Mouse (Mus musculus) myocyte (in vitro differentiated cells): ENCODE measurements around the gene Slc25a17. TPM values are rescaled to one million over a fixed set of nuclear protein-coding genes. Genes with fewer than 3 reads are reported as not detected.

Experiments used
- H3K27me3 ChIP-seq: one replicate; pipeline ENCODE4 v1.6.1; 2011; ENCODE audit not compliant: control insufficient read depth, insufficient read depth, insufficient read length
- H3K36me3 ChIP-seq: one replicate; pipeline ENCODE4 v1.6.1; 2011; ENCODE audit not compliant: control insufficient read depth, insufficient read depth
- H3K4me2 ChIP-seq: one replicate; pipeline ENCODE4 v1.6.1; 2011; ENCODE audit warnings: low read depth, control low read depth
- H3K4me3 ChIP-seq: one replicate; pipeline ENCODE4 v1.5.1; 2011; ENCODE audit warnings: mild to moderate bottlenecking, control low read depth, moderate library complexity
- H3K79me2 ChIP-seq: one replicate; pipeline ENCODE4 v1.6.1; 2011; ENCODE audit not compliant: control insufficient read depth, insufficient read depth
- H3ac ChIP-seq: one replicate; pipeline ENCODE4 v1.6.1; 2011; ENCODE audit not compliant: control insufficient read depth, insufficient read length
- CEBPB ChIP-seq: IDR thresholded peaks from 2 replicates; pipeline ENCODE4 v1.6.1; 2011; ENCODE audit warnings: mild to moderate bottlenecking, moderate library complexity; ENCODE audit not compliant: poor library complexity, insufficient read depth, severe bottlenecking
- E2F4 ChIP-seq: IDR thresholded peaks from one replicate; pipeline ENCODE4 v1.6.1; 2011; ENCODE audit warnings: mild to moderate bottlenecking, control low read depth, moderate library complexity; ENCODE audit not compliant: insufficient read depth
- MAX ChIP-seq: IDR thresholded peaks from one replicate; pipeline ENCODE4 v1.6.1; 2011; ENCODE audit warnings: low read depth, mild to moderate bottlenecking, control low read depth
- MYOD1 ChIP-seq, 3 experiments: IDR thresholded peaks; one replicate each; pipeline ENCODE4 v1.6.1; 2011; ENCODE audit warnings: control low read depth in 2 of 3, low read depth in 2 of 3, mild to moderate bottlenecking in 2 of 3, moderate library complexity in 1 of 3; ENCODE audit not compliant: insufficient read length in 2 of 3, control insufficient read depth in 1 of 3
- MYOG ChIP-seq, 3 experiments: IDR thresholded peaks; one replicate each; pipeline ENCODE4 v1.6.1; 2011; ENCODE audit warnings: control low read depth in 2 of 3, low read depth in 2 of 3, mild to moderate bottlenecking in 2 of 3; ENCODE audit not compliant: insufficient read length in 2 of 3, control insufficient read depth in 1 of 3, insufficient read depth in 1 of 3
- POLR2A ChIP-seq: IDR thresholded peaks from one replicate; pipeline ENCODE4 v1.6.1; 2011; ENCODE audit warnings: low read depth, mild to moderate bottlenecking, control low read depth, moderate library complexity; ENCODE audit not compliant: insufficient read length
- POLR2AphosphoS2 ChIP-seq: IDR thresholded peaks from one replicate; pipeline ENCODE4 v1.6.1; 2011; ENCODE audit warnings: low read depth, control low read depth; ENCODE audit not compliant: insufficient read length
- REST ChIP-seq: IDR thresholded peaks from one replicate; pipeline ENCODE4 v1.6.1; 2011; ENCODE audit warnings: mild to moderate bottlenecking, control low read depth, moderate library complexity; ENCODE audit not compliant: insufficient read depth, insufficient read length
- SRF ChIP-seq: IDR thresholded peaks from one replicate; pipeline ENCODE4 v1.6.1; 2011; ENCODE audit warnings: low read depth; ENCODE audit not compliant: control insufficient read depth, insufficient read length
- TCF12 ChIP-seq: IDR thresholded peaks from one replicate; pipeline ENCODE4 v1.6.1; 2011; ENCODE audit warnings: mild to moderate bottlenecking, control low read depth; ENCODE audit not compliant: poor library complexity, insufficient read depth, severe bottlenecking
- TCF3 ChIP-seq: IDR thresholded peaks from one replicate; pipeline ENCODE4 v1.6.1; 2011; ENCODE audit warnings: low read depth, control low read depth; ENCODE audit not compliant: insufficient read length
- polyA plus RNA-seq: library from polyadenylated mRNA; unstranded; fragments of >200 nt; fragmentation: generic; extraction: Trizol; gene quantifications from one replicate; pipeline ENCODE4 v1.2.1, GENCODE M21; 2012; ENCODE audit warnings: missing spikeins

Slc25a17 gene
- polyA plus RNA-seq, 1 experiment, result 40.9 TPM

DNA sequence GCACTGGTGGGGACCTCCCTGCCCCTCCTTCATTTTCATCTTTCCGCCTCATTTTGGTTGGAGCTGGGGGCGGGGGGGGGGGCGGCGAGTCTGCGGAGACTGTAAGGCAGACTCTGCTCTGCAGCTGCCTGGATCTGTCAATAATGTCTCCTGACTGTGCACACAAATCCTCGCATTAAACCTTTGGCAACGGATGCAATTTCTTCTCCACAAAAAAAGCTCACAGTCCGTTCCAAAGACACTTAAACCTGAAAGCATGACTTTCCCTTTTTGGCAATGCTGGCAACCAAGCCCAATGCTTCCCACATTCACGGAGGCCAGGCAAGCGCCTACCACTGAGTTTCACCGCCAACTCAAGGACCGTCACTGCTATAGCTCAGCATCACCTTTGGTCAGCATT lies 66.2 kb downstream of the Slc25a17 start:
- Histone ChIP-seq H3ac (no peak overlapping the region), H3K4me3 (peak overlapping the region; percentile 16), H3K79me2 (no peaks in the 10 kb centered on the region), H3K36me3 (no peaks in the 10 kb centered on the region), H3K27me3 (no peaks in the 10 kb centered on the region), H3K4me2 (peak overlapping the region; percentile 100)
- TF ChIP-seq TCF3 (peak; percentile 31), MYOD1 (IDR thresholded peaks at IDR 0.05; ENCODE audit: control insufficient read depth in 1 of 3, insufficient read length in 2 of 3, low read depth in 2 of 3) (peak; percentile 66 to 91 (median 89)), CEBPB (no peak), E2F4 (no peak), POLR2A (no peak), TCF12 (peak; percentile 48), REST (no peak), SRF (peak; percentile 94), MAX (no peak)

DNA sequence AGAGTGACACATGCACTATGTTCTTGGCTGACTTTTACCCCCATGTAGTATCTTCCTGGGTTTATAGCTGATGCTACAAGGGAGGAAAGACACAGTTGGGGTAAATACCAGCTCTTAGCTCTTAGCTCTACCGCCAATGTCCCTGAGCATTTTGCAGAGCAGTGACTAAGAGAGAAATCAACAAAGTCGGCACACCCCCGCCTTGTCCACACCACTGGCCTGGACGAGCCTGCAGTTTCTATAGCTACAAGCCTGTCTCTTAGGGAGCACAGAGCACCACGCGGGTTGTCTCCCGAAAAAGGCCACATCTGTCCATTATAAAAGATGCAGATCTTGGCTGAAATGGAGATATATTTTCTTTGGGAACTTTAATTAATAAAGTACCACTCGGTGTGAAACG lies 69.9 kb downstream of the Slc25a17 start:
- Histone ChIP-seq H3K79me2 (no peaks in the 10 kb centered on the region), H3ac (no peak overlapping the region), H3K4me2 (no peak overlapping the region), H3K27me3 (no peaks in the 10 kb centered on the region), H3K36me3 (no peaks in the 10 kb centered on the region), H3K4me3 (no peak overlapping the region)
- TF ChIP-seq TCF12 (no peak), MYOG (IDR thresholded peaks at IDR 0.05; ENCODE audit: control insufficient read depth in 1 of 3, insufficient read depth in 1 of 3, insufficient read length in 2 of 3, low read depth in 2 of 3) (no peak), SRF (no peak), POLR2AphosphoS2 (no peak), E2F4 (no peak), REST (no peak), MAX (no peak), TCF3 (no peak), CEBPB (no peak), MYOD1 (IDR thresholded peaks at IDR 0.05; ENCODE audit: control insufficient read depth in 1 of 3, insufficient read length in 2 of 3, low read depth in 2 of 3) (no peak), POLR2A (no peak)

DNA sequence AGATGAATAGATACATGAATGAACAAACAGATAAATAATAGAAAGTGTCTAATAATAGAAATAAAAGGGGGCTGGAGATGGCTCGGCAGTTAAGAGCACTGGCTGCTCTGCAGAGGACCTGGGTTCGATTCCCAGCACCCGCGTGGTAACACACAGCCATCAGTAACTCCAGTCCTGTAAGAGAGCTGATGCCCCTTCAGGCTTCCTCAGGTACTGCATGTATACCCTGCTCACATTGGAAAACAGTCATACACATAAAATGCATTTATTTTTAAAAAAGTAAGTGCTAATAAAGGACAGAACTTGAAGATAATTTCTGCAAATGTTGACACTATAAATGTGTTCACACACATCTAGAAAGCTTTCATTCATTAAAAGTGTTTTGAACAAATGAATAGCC lies 70.4 kb downstream of the Slc25a17 start:
- Histone ChIP-seq H3ac (no peak overlapping the region), H3K4me2 (no peak overlapping the region), H3K27me3 (no peaks in the 10 kb centered on the region), H3K79me2 (no peaks in the 10 kb centered on the region), H3K4me3 (no peak overlapping the region), H3K36me3 (no peaks in the 10 kb centered on the region)
- TF ChIP-seq POLR2A (no peak), E2F4 (no peak), MYOG (IDR thresholded peaks at IDR 0.05; ENCODE audit: control insufficient read depth in 1 of 3, insufficient read depth in 1 of 3, insufficient read length in 2 of 3, low read depth in 2 of 3) (no peak)

DNA sequence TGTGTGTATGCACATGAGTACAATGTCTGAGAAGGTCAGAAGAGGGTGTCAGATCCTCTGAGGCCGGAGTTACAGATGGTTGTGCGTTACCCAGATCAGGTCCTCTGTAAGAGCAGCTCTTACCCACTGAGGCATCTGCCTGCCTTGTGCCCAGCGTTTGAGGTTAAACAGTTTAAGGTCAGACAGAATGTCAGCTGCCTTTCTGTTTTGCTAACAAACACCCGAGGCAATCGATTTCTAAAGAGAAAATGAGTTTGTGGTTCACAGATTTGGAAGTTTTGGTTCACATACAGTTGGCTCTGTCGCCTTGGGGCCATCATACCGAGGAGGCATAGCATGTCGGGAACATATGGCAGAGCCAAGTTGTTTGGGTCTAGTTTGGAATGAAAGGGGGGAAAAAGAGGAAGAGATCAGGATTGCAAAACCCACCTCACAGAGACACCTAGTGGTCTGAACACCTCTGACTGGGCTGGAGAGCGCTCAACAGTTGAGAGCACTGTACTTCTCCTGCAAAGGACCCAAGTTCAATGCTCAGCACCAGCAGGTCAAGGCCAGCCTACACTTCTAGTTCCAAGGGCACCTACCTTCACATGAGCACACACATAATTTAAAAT lies 76.4 kb downstream of the Slc25a17 start:
- Histone ChIP-seq H3K27me3 (no peaks in the 10 kb centered on the region), H3K79me2 (no peaks in the 10 kb centered on the region), H3K4me2 (no peak overlapping the region), H3ac (no peak overlapping the region), H3K4me3 (no peak overlapping the region), H3K36me3 (no peaks in the 10 kb centered on the region)
- TF ChIP-seq POLR2A (no peak), MAX (no peak), SRF (no peak), MYOD1 (IDR thresholded peaks at IDR 0.05; ENCODE audit: control insufficient read depth in 1 of 3, insufficient read length in 2 of 3, low read depth in 2 of 3) (no peak), TCF12 (no peak)

DNA sequence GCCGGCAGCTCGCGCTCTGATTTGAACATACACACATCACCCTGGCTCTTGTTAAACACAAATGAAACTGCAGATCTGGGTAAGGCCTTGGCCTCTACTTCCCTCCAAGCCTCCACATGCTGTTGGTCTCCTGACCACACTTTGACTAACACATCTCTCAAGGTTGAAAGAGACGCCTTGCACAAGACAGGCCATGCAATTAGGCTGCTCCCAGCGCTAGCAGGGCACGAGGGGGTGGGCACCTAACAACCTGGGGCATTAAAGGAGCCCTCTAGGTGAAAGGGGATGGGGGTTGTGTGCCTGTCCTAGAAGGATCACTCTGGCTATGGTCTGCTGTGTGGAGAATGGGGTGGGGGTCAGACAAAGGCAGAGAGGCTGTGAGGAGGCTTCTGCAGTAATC lies 81.9 kb downstream of the Slc25a17 start:
- TF ChIP-seq SRF (no peak), MAX (no peak), MYOG (IDR thresholded peaks at IDR 0.05; ENCODE audit: control insufficient read depth in 1 of 3, insufficient read depth in 1 of 3, insufficient read length in 2 of 3, low read depth in 2 of 3) (no peak)
- Histone ChIP-seq H3ac (no peak overlapping the region), H3K36me3 (no peaks in the 10 kb centered on the region)

More for the DNA sequence above, 81.9 kb downstream of the Slc25a17 start:
- no peaks in the 10 kb centered on the region for H3K79me2 ChIP-seq
- no peak overlapping the region for H3K4me2 ChIP-seq
- no peak overlapping the region for H3K4me3 ChIP-seq
- H3K27me3 ChIP-seq, result no peaks in the 10 kb centered on the region
